Mouse (Mus musculus) c-Kit-positive CD71-positive TER-119-negative erythroid progenitor cells, embryonic 14.5 days (primary cell): ENCODE data around the gene Gm44502.
A peak's percentile ranks its signal among the peaks of the same experiment; 100 is the strongest.
"Not testable (repeated sequence)": the region's sequence is repeated elsewhere in the genome, so short reads cannot be mapped to it uniquely, and the experiment has no call there.

Experiments
- DNase-seq: peaks from one replicate; pipeline ENCODE4 v3.0.0-alpha.2; 2013; ENCODE audit warnings: low read depth

Gene Gm44502

GRCm38 (mm10) chr15:89453865-89454478 is 24.5 kb upstream of the Gm44502 start, which contains the start of gene Mapk8ip2:
Gene Mapk8ip2, plus strand, starts transcription at chr15:89453913.
- DNase-seq, result no peak

- peak; percentile 67 for DNase-seq
Observed at GRCm38 (mm10) chr15:89452906-89453864, 23.7 kb upstream of the Gm44502 start.

GRCm38 (mm10) chr15:89442486-89443070 is 13.1 kb upstream of the Gm44502 start:
- no peak for DNase-seq

GRCm38 (mm10) chr15:89435878-89436277 is 6.4 kb upstream of the Gm44502 start:
- no peak for DNase-seq

DNA sequence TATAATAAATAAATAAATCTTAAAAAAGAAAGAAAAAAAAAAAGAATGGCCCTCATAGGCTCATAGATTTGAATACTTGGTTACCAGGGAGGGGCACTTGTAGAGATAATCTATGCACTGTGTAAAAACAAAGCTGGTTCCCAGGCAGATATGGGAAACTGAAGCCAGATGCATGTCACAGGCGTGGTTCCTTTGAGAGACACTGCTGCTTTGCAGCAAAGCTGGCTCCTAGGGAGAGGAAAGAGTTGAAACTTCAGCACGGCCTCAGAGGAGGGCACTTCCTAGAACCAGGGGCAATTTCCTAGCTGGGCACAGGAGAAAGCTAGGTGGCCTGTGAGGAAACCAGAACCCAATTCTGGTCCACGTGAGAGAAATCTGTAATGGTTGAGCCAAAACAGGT is 4.6 kb upstream of the Gm44502 start:
- DNase-seq, result no peak

DNA sequence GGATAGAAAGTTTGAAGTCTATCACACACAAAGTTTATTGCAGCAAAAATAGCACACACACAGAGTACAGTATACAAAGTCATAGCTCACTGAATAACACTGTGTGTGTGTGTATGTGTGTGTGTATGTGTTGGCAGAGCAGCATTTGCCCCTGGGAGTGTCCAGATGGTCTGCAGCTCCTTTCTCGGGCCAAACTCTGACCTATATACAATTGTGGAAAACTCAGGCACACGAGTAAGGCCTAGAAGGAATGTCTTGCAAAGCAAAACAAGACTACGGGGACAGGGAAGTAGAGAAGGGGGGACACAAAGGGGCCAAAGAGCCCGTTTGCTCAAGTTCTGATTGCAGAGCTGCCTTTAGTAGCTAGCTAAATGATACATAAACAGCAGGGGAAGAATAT is 3.5 kb upstream of the Gm44502 start:
- no peak for DNase-seq

- no peak for DNase-seq
Observed at GRCm38 (mm10) chr15:89431806-89432205, 2.3 kb upstream of the Gm44502 start.

- no peak for DNase-seq
Observed at GRCm38 (mm10) chr15:89431271-89431670, 1.8 kb upstream of the Gm44502 start.

GRCm38 (mm10) chr15:89430771-89431170 is 1.3 kb upstream of the Gm44502 start:
- DNase-seq, result not testable (repeated sequence)

DNA sequence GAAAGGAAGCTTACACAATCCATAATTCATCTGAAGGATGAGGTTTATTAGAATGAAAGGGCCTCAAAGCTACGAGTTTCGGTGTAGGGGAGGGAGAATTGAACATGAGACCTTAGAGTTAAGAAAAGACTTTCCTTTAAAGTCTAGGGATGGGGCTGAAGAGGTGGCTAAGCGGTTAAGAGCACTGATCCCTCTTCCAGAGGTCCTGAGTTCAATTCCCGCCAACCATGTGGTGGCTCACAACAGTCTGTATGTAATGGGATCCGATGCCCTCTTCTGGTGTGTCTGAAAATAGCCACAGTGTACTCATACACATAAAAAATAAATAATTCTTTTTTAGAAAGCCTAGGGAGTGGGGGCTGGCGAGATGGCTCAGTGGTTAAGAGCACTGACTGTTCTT is 845 bp upstream of the Gm44502 start:
- DNase-seq, result no peak

DNA sequence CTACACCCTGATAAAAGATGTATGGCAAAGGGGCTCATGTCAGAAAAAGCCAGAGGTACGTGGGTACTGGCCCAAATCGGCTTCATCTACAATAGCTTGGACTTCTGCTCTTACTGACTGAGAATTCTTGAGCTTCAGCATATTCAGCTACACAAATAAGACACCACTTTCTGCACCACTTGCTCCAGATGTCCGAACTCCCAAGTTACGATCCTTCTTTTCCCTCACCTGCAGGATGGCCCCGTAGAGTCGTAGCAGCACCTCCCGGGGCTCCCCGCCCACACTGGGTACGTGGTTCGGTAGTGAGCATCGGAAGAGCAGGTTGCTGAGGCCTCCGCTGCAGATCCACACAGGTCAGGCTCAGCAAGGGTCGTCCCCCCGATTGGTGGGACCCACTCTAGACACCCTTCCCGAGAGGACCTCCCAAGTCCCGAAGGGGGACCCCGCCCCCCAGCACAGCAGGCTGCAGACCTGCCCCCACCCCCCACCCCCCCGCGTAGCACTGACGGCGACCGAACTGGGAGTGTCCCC is 610 bp downstream of the Gm44502 start:
- DNase-seq, result no peak

DNA sequence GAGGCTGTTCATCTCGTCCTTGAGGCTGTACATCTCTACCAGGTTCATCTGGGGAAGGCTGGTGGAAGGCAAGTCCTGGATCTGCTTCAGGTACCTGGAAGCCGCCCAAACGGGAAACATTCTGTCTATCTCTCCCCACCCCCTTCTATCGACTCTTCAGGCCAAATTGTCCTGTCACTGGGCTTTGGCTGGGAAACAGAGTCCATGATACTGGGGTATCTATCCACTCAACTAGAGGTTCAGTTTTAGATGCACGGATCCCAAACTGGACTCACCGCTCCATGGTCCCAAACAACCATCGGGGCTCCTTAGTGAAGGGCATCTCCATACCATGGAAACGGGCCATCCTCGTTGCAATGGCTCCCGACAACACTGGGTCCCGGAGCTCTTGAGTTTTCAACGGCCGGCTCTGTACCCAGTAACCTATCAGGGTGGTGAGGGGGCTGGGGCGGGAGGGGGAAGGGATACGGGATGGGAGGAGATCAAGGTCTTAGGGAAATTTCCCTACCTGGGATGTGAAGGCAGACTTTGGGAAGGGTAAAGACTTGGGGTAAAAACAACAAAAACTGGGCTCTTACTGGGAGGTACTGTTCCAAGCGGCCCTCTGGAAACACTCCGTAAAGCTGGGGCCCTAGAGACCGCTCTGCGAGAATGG is 1.2 kb downstream of the Gm44502 start:
- no peak for DNase-seq

- DNase-seq, result no peak
Observed at GRCm38 (mm10) chr15:89426716-89427115, 2.8 kb downstream of the Gm44502 start.

DNA sequence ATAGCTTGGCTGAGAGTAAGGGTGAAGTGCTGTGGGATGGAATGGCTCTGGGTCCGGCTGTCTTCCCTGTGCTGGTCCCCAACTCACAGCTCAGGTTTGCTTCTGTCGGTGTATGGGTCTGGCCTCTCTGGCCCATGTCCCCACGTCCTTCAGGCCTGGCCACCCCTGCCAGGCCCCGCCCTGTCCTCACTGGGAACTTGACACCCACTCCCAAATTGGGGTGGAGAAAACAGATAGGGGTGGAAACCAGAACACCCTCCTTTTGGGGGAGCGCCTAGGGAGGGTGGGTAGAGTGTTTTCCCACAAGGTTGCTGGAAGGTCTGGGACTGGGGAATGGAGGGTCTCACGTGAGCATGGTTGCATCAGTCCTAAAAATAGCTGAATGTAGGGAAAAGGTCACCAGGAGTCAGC is 3.8 kb downstream of the Gm44502 start, which contains the start of gene Cpt1b:
TSS of gene Cpt1b (minus strand) at position 153 of the 411 bp plus-strand sequence.
- DNase-seq, result no peak

DNA sequence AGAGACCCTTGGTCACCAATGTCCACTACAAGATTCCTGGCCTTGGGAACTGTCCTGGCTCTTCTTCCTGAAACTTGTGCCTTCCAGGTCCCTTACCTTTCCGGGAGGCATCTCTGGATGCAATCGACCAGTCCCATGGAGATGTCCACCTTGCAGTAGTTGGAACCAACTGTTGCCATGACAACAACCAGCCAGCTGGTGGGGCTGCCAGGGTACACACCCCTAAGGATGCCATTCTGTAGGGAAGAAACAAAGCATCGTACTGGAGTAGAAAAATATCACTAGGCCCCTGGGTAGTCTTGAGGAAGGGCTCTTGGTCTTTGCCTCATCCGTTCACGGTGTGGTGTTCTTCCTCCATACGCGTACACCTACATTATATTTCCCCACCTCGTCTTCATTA is 4.9 kb downstream of the Gm44502 start:
- DNase-seq, result no peak

DNA sequence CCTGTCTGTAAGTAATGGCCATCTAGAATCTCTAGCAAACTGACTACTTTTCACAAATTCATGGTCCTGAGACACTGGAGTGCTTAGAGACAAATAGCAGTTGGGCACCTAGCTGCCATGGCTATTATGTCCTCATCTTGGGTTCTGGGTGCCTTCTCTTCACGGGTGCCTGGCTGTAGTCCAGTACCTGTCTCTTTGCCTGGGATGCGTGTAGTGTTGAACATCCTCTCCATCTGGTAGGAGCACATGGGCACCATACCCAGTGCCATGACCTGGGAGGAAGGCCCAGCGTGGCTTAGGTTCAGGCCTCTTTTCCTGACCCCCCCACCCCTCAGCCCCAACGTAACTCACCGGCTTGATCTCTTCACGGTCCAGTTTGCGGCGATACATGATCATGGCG is 7.6 kb downstream of the Gm44502 start:
- DNase-seq, result no peak

DNA sequence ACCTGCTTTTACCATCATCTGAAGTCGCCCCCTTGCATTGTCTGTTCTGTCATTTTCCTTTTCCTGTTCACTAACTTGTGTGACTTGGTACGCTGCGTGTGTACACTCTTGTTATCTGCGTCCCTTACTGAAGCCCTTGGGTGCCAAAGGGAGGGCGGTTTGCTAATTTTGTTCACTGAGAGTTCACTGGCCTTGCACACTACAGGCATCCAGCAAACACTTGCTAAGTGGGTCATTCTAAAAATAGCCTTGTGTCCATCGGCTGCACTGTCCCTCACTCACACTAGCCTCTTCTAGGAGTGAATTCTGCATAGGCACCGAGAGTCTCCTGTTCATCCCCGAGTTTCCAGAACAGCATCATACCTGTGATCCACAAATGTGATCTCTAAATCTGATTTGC is 14.2 kb downstream of the Gm44502 start:
- no peak for DNase-seq

GRCm38 (mm10) chr15:89410118-89410517 is 19.4 kb downstream of the Gm44502 start, which contains the start of gene Syce3:
Gene Syce3, minus strand, starts transcription at chr15:89410503.
- no peak for DNase-seq

GRCm38 (mm10) chr15:89406691-89407090 is 22.8 kb downstream of the Gm44502 start:
- DNase-seq, result no peak

DNA sequence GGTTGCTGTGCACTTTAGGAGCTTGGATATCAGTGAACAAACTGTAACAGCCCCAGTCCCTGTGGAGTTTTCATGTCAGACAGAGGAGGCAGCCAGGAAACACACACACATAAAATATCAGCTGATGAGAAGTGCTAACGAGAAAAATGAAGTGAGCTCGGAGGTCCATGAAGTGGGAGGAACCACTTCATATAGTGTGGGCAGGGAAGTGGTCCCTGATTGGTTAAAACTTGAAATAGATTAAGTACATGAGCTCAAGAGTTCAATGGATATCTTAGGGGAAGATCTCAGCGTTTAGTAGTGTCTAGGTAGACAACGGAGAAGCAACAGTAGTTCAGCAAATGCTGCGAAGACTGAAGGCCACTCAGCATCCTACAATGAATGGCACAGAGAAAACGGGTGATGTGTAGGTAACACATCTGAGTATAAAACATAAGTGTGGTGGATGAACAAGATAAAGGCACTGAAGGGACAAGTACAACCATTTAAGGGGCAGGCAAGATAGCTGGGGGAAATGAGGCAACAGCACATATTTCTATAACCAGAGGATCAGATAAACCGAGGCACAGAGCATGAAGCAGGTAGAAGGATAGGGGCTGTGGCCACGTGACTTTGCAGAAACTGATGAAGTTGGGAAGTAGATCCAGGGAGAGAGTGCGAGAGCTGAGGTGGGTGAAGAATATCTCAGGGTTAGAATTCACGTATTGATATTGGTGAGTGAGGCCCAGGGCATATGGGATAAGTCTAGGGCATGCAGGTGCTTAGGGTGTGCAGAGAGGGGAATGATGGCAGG is 24.5 kb downstream of the Gm44502 start:
- DNase-seq, result no peak

DNA sequence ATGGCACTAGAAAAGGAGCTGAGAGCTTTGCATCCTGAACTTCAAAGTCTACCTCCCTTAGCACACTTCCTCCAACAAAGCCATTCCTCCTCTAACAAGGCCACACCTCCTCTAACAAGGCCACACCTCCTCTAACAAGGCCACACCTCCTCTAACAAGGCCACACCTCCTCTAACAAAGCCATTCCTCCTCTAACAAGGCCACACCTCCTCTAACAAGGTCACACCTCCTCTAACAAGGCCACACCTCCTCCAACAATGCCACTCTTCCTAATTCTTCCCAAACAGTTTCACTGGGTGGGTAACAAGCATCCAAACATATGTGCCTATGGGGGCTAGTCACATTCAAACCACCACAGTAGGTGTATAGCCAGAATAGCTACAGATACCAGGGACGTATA is 27.0 kb downstream of the Gm44502 start:
- no peak for DNase-seq
